Mouse (Mus musculus): ENCODE measurements around the gene Txlnb.

GRCm38 (mm10) chr10:17795767-17796631 is at the start of gene Txlnb:
- TF ChIP-seq MAFK (IDR thresholded peaks at IDR 0.05; ENCODE audit: insufficient read depth, low read depth, low read length): peak; percentile 65
- TF ChIP-seq ZNF384 (IDR thresholded peaks at IDR 0.05; ENCODE audit: low read depth, low read length): no peak
- TF ChIP-seq HCFC1 (IDR thresholded peaks at IDR 0.05; ENCODE audit: borderline replicate concordance, insufficient read depth, low read length): no peak

All from ES-E14 (cell line).